Mouse (Mus musculus) CH12.LX (cell line): Measurements from ENCODE around the gene Tmod1. TPM values are rescaled to one million over a fixed set of nuclear protein-coding genes. Genes with fewer than 3 reads are reported as not detected.

Experiments used
- DNase-seq: peaks from one replicate; pipeline ENCODE4 v3.0.0-alpha.2; 2013; ENCODE audit errors: extremely low read depth
- H3K27ac ChIP-seq: 2 replicates; pipeline ENCODE4 v1.5.1; 2012; ENCODE audit warnings: low read depth, mild to moderate bottlenecking, control low read depth, moderate library complexity; ENCODE audit not compliant: insufficient read depth
- H3K27me3 ChIP-seq: replicated peaks from 2 replicates; pipeline ENCODE3; 2012; ENCODE audit warnings: inconsistent platforms
- H3K36me3 ChIP-seq, 2 experiments: replicated peaks in 1 of 2; 2 replicates each; pipeline versions ENCODE3 to v1.6.1; 2012; ENCODE audit warnings: inconsistent platforms in 1 of 2, low read length in 1 of 2, mild to moderate bottlenecking in 1 of 2, mixed read lengths in 1 of 2, moderate library complexity in 1 of 2; ENCODE audit not compliant: control insufficient read depth in 1 of 2, insufficient read depth in 1 of 2
- H3K4me1 ChIP-seq, 2 experiments: 2 replicates each; pipeline ENCODE4 v1.6.1; 2012; ENCODE audit warnings: inconsistent platforms in 1 of 2, moderate library complexity in 1 of 2; ENCODE audit not compliant: insufficient read depth in 2 of 2, control insufficient read depth in 1 of 2
- H3K4me2 ChIP-seq: 2 replicates; pipeline ENCODE4 v1.6.1; 2012; ENCODE audit warnings: low read depth, mild to moderate bottlenecking, control low read depth; ENCODE audit not compliant: poor library complexity, insufficient read depth, severe bottlenecking
- H3K4me3 ChIP-seq, 3 experiments: fragments of 150-350 bp in 1 of 3; sonication (generic) in 1 of 3; replicated peaks in 1 of 3; 2 replicates each; pipeline versions ENCODE3 to v1.5.1; 2011 to 2012; ENCODE audit warnings: low read depth in 2 of 3, low read length in 2 of 3, mild to moderate bottlenecking in 2 of 3, moderate library complexity in 2 of 3, control low read depth in 1 of 3, improper control_type of control experiment in 1 of 3, inconsistent platforms in 1 of 3, mixed read lengths in 1 of 3; ENCODE audit not compliant: poor library complexity in 1 of 3
- H3K79me2 ChIP-seq: replicated peaks from 2 replicates; pipeline ENCODE4 v1.6.1; 2012; ENCODE audit warnings: mild to moderate bottlenecking, moderate library complexity; ENCODE audit not compliant: control insufficient read depth, poor library complexity, insufficient read depth, severe bottlenecking; ENCODE audit errors: extremely low read depth
- H3K9ac ChIP-seq: 2 replicates; pipeline ENCODE4 v1.6.1; 2012; ENCODE audit warnings: low read depth, mild to moderate bottlenecking, control low read depth, moderate library complexity; ENCODE audit not compliant: insufficient read depth
- H3K9me3 ChIP-seq: replicated peaks from 2 replicates; pipeline ENCODE3; 2012; ENCODE audit warnings: low read length, inconsistent platforms, mixed read lengths
- CTCF ChIP-seq, 2 experiments: IDR thresholded peaks in 1 of 2; conservative IDR thresholded peaks in 1 of 2; 2 replicates each; pipeline ENCODE4 v1.5.1; 2011 to 2012; ENCODE audit warnings: low read depth in 2 of 2, low read length in 2 of 2, improper control_type of control experiment in 1 of 2, inconsistent platforms in 1 of 2, mild to moderate bottlenecking in 1 of 2, moderate library complexity in 1 of 2
- E2F4 ChIP-seq: IDR thresholded peaks from 2 replicates; pipeline ENCODE4 v1.6.1; 2011; ENCODE audit warnings: low read depth, low read length, improper control_type of control experiment; ENCODE audit not compliant: insufficient replicate concordance
- ELF1 ChIP-seq: IDR thresholded peaks from 2 replicates; pipeline ENCODE4 v1.6.1; 2014; ENCODE audit warnings: low read depth, mild to moderate bottlenecking, inconsistent platforms, low read length, improper control_type of control experiment
- ETS1 ChIP-seq: conservative IDR thresholded peaks from 2 replicates; pipeline ENCODE4 v1.6.1; 2012; ENCODE audit warnings: low read depth, mild to moderate bottlenecking, inconsistent platforms, low read length, improper control_type of control experiment, moderate library complexity
- IRF4 ChIP-seq: IDR thresholded peaks from 2 replicates; pipeline ENCODE4 v1.6.1; 2014; ENCODE audit warnings: low read depth, mild to moderate bottlenecking, inconsistent platforms, low read length, improper control_type of control experiment
- KAT2A ChIP-seq: IDR thresholded peaks from 2 replicates; pipeline ENCODE4 v1.6.1; 2012; ENCODE audit warnings: low read length, improper control_type of control experiment, inconsistent platforms; ENCODE audit not compliant: insufficient replicate concordance
- MEF2A ChIP-seq: IDR thresholded peaks from 2 replicates; pipeline ENCODE4 v1.6.1; 2014; ENCODE audit warnings: low read depth, mild to moderate bottlenecking, inconsistent platforms, low read length, improper control_type of control experiment, borderline replicate concordance
- MXI1 ChIP-seq: IDR thresholded peaks from 2 replicates; pipeline ENCODE4 v1.6.1; 2011; ENCODE audit warnings: mild to moderate bottlenecking, low read depth, low read length, improper control_type of control experiment
- NELFE ChIP-seq: IDR thresholded peaks from 2 replicates; pipeline ENCODE4 v1.6.1; 2011; ENCODE audit warnings: low read depth, low read length, improper control_type of control experiment
- PAX5 ChIP-seq: IDR thresholded peaks from 2 replicates; pipeline ENCODE4 v1.6.1; 2012; ENCODE audit warnings: low read length, inconsistent platforms, mixed read lengths
- POLR2AphosphoS2 ChIP-seq: IDR thresholded peaks from 2 replicates; pipeline ENCODE4 v1.6.1; 2011; ENCODE audit warnings: low read depth, low read length, improper control_type of control experiment
- RCOR1 ChIP-seq: conservative IDR thresholded peaks from 2 replicates; pipeline ENCODE4 v1.6.1; 2012; ENCODE audit warnings: low read depth, mild to moderate bottlenecking, inconsistent platforms, low read length, improper control_type of control experiment
- SIN3A ChIP-seq: IDR thresholded peaks from 2 replicates; pipeline ENCODE4 v1.6.1; 2012; ENCODE audit warnings: low read length, improper control_type of control experiment, inconsistent platforms
- SMC3 ChIP-seq: IDR thresholded peaks from 2 replicates; pipeline ENCODE4 v1.6.1; 2011; ENCODE audit warnings: low read depth, low read length, improper control_type of control experiment
- UBTF ChIP-seq: IDR thresholded peaks from 2 replicates; pipeline ENCODE4 v1.6.1; 2012; ENCODE audit warnings: low read depth, mild to moderate bottlenecking, inconsistent platforms, low read length, improper control_type of control experiment, moderate library complexity
- USF1 ChIP-seq: IDR thresholded peaks from 2 replicates; pipeline ENCODE4 v1.6.1; 2014; ENCODE audit warnings: low read depth, mild to moderate bottlenecking, inconsistent platforms, low read length, improper control_type of control experiment
- USF2 ChIP-seq: conservative IDR thresholded peaks from 2 replicates; pipeline ENCODE4 v1.6.1; 2011; ENCODE audit warnings: low read depth, low read length, improper control_type of control experiment
- ZMIZ1 ChIP-seq: IDR thresholded peaks from 2 replicates; pipeline ENCODE4 v1.6.1; 2012; ENCODE audit warnings: low read depth, mild to moderate bottlenecking, inconsistent platforms, low read length, improper control_type of control experiment
- dilution Hi-C: fragments of 300-500 bp; cut with MboI; formaldehyde crosslinking; loops from 2 replicates; pipeline ENCODE4 v1.14.3; 2020; ENCODE audit warnings: low sequenced_read_pairs; ENCODE audit not compliant: extremely low pct_unique_long_range_greater_than_20kb, extremely low pct_ligation_motif_present
- in situ Hi-C: fragments of 300-500 bp; cut with MboI; formaldehyde crosslinking; loops from 3 replicates; pipeline ENCODE4 v1.14.3; 2019; ENCODE audit warnings: low sequenced_read_pairs, low pct_ligation_motif_present, low pct_unique_long_range_greater_than_20kb, mixed read lengths
- polyA plus RNA-seq: library from polyadenylated mRNA; unstranded; fragments of >175 nt; gene quantifications from 2 replicates; pipeline ENCODE4 v1.2.1, GENCODE M21; 2012; ENCODE audit warnings: low read depth; ENCODE audit not compliant: insufficient read length
- total RNA-seq, 2 experiments: library from RNA; depleted of rRNA; stranded (reverse); fragments of 300-350 nt in 1 of 2; fragments of >200 nt in 1 of 2; gene quantifications; 2 replicates each; pipeline ENCODE4 v1.2.3; 2012 to 2014

The Tmod1 gene
- total and polyA plus RNA-seq, 3 experiments: 0.93 to 3.1 (median 2.5) TPM

DNA sequence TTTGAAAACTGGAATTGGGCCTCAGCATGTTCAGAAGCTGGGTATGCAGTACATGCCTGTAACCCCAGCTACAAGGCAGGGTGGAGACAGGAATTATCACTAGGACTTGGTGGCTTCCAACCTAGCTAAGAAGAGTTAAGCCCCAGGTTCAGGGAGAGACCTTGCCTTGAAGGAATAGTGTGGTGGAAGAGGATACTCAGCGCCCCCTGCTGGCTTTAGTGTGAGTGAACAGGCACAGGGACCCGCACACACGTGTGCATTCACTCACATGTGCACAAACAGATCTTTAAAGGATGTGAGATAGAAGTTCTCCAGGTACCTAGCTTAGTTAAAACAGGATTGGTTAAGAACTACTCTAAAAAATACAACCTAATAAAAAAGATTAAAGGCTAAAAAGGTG is 105.6 kb downstream of the Tmod1 start:
- no peak for TF ChIP-seq SIN3A
- no peak for TF ChIP-seq ELF1
- TF ChIP-seq CTCF (conservative IDR thresholded peaks at IDR 0.05 in 1 of 2, IDR thresholded peaks at IDR 0.05 in 1 of 2; ENCODE audit: low read depth in 2 of 2, low read length in 2 of 2): peak; percentile 39 to 51; a peak in 3 of 4 replicates
- TF ChIP-seq POLR2AphosphoS2: no peak
- TF ChIP-seq MXI1: no peak
- TF ChIP-seq, all 38 proteins: peak for 1
- no peak overlapping the region for H3K27ac ChIP-seq
- H3K79me2 ChIP-seq: peaks cover 52% of the 10 kb centered on the region
- no peaks in the 10 kb centered on the region for H3K27me3 ChIP-seq
- DNase-seq: peak; percentile 36
- H3K36me3 ChIP-seq: peaks cover 17 to 68% of the 10 kb centered on the region in 2 experiments
- in situ Hi-C loops (no loop called here), dilution Hi-C loops (no loop called here)
- peaks cover 0 to 15% of the 10 kb centered on the region in 2 experiments; a peak in 2 of 4 replicates for H3K4me1 ChIP-seq
- no peak overlapping the region for H3K4me3 ChIP-seq
- H3K9ac ChIP-seq: no peak overlapping the region
- H3K9me3 ChIP-seq: no peaks in the 10 kb centered on the region
- H3K4me2 ChIP-seq: no peak overlapping the region

GRCm38 (mm10) chr4:46146881-46147280 is 108.1 kb downstream of the Tmod1 start:
- TF ChIP-seq MXI1 (no peak), ZMIZ1 (no peak)
- no peaks in the 10 kb centered on the region for H3K4me1 ChIP-seq
- H3K27ac ChIP-seq: no peak overlapping the region
- peaks cover 28% of the 10 kb centered on the region for H3K79me2 ChIP-seq
- no peak overlapping the region for H3K9ac ChIP-seq
- no peak overlapping the region for H3K4me2 ChIP-seq
- no peak for DNase-seq
- no peak overlapping the region for H3K4me3 ChIP-seq
- H3K9me3 ChIP-seq: no peaks in the 10 kb centered on the region
- in situ Hi-C loops: no loop called here
- peaks cover 31 to 92% of the 10 kb centered on the region in 2 experiments for H3K36me3 ChIP-seq
- H3K27me3 ChIP-seq: no peaks in the 10 kb centered on the region
- dilution Hi-C loops: no loop called here

GRCm38 (mm10) chr4:46151903-46152544 is 113.3 kb downstream of the Tmod1 start:
- no peaks in the 10 kb centered on the region for H3K27me3 ChIP-seq
- no peak overlapping the region for H3K4me3 ChIP-seq
- no peak overlapping the region for H3K9ac ChIP-seq
- no peaks in the 10 kb centered on the region for H3K9me3 ChIP-seq
- H3K36me3 ChIP-seq: peaks cover 55 to 96% of the 10 kb centered on the region in 2 experiments
- 0 out of 2 replicates have a peak, but pooled peaks cover 2% of the 10 kb centered on the region for H3K79me2 ChIP-seq
- dilution Hi-C loops: no loop called here
- in situ Hi-C loops: no loop called here
- H3K4me2 ChIP-seq: no peak overlapping the region
- H3K4me1 ChIP-seq: no peaks in the 10 kb centered on the region
- no peak overlapping the region for H3K27ac ChIP-seq
- DNase-seq: no peak
- no peak for TF ChIP-seq SMC3
- TF ChIP-seq ZMIZ1: no peak
- no peak for TF ChIP-seq SIN3A
- no peak for TF ChIP-seq NELFE
- no peak for TF ChIP-seq ETS1
- TF ChIP-seq RCOR1: no peak
- TF ChIP-seq KAT2A: no peak
- TF ChIP-seq E2F4: no peak
- no peak for TF ChIP-seq PAX5
- TF ChIP-seq USF2: no peak
- no peak for TF ChIP-seq USF1
- no peak for TF ChIP-seq MEF2A
- no peak for TF ChIP-seq POLR2AphosphoS2
- TF ChIP-seq IRF4: no peak
- no peak for TF ChIP-seq UBTF
